Mouse (Mus musculus) adrenal gland, adult 2 months (tissue): ENCODE data around the gene Fyttd1. TPM values are rescaled to one million over a fixed set of nuclear protein-coding genes. Genes with fewer than 3 reads are reported as not detected.

ENCODE experiments used
- DNase-seq: peaks from one replicate; pipeline ENCODE4 v3.0.0; 2021
- polyA plus RNA-seq: library from polyadenylated mRNA; depleted of rRNA; stranded (reverse); fragments of >200 nt; gene quantifications from 2 replicates; pipeline ENCODE4 v1.2.3, GENCODE M21; 2012; rRNA removed
- total RNA-seq, 2 experiments: library from RNA; stranded (reverse); gene quantifications; 2 replicates each; pipeline ENCODE4 v1.2.3; 2021

Fyttd1 gene
- total and polyA plus RNA-seq, 3 experiments, result 2.7 to 133 (median 102) TPM

DNA sequence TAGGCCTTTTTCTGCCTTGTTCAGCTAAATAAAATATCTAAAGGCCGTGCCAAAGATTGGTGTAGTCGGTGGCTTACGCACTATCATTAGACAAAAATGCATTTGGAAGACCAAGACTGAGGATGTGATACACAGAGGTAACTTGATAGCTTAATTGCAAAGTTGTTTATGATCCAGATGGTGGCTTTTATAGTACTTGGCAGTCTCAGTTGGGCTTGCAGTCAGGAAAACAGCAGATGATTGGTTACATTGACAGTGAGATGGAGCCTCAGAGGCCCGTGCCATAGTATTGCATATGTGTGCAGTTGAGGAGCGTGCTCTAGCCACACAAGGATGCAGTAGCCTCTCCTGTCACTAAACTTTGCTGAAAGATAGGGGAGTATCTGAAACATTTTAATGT lies 65.4 kb downstream of the Fyttd1 start:
- no peak for DNase-seq

DNA sequence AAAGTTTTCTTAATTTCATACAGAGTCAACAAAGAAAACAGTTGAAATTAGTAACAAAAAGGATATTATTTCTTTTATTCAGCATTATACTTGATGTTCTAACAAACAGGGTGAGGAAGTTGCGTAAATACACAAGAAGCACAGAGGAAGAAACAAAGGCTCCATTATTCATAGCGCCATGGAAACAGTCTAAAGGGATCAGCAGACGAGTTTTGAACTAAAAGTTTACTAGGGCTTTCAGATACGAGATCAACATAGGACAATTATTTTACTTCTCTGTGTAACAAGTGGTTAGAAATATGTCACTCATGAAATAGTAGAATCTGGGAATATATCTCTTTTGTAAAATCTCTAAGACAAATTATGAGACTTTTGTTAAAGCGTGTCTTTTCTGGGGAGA lies 68.1 kb downstream of the Fyttd1 start:
- no peak for DNase-seq

DNA sequence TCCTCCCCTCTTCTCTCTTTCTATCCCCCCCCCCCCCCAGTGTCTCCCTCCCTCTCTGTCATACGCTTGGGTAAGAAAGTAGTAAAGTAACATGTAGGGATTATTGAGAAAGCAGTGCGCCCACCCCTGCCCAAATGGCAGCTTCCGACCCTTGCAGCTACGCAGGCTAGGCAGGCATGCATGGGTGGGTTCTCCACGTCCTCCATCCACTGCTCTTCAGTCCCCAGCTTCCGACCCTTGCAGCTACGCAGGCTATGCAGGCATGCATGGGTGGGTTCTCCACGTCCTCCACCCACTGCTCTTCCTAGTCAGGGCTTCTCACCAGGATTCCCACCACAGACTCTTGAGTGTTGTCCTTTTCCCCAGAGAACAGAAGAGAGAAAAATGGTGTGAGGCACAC lies 70.7 kb downstream of the Fyttd1 start:
- no peak for DNase-seq

DNA sequence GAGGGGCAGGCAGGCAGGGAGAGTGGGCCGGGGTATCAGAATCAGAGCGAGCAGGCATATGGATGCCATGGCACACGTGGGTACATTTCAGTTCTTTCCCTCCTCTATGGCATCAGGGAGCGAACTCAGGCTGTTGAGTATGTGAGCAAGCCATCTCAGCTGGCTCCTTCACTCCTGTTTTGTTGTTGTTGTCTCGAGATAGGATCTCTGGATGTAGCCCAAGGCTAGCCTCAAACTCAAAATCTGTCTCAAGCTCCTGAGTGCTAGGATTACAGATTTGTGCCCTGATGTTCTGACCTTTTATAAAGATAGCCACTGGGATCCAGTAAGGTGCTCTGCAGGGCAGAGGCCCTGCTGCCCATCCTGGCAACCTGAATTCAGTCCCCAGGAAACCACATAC lies 71.4 kb downstream of the Fyttd1 start:
- no peak for DNase-seq

DNA sequence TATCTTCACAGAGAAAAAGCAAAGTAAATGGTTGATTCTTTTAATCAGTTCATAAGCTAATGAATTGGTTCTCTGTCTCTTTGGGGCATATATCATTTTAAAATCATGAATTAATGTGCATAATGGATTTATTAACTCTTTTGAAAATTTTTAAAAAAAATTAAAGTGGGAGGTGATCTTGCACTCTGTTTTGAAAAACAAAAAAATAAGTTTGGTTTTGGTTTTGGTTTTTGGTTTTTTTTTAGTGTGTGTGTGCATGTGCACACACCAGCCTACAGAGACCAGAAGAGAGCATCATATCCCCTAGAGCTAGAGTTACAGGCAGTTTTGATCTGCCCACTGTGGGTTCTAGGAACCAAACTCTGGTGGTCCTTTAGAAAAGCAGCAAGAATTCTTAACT lies 72.0 kb downstream of the Fyttd1 start:
- DNase-seq, result no peak

DNA sequence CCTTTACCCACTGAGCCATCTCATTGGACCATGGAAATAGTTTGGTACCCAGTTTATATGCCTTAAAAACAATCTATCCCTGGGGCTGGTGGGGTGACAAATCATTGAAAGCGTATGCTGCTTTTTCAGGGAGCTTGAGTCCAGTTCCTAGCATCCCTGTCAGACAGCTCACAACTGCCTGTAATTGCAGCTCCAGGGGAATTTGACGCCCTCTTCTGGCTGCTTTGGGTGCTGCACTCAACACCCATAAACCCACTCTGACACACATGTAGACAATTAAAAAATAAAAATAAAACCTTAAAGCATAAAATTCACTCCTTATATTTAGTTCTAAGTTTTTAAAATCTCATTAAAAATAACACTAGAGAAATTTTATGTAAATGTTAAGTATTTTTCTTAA lies 73.8 kb downstream of the Fyttd1 start:
- no peak for DNase-seq

DNA sequence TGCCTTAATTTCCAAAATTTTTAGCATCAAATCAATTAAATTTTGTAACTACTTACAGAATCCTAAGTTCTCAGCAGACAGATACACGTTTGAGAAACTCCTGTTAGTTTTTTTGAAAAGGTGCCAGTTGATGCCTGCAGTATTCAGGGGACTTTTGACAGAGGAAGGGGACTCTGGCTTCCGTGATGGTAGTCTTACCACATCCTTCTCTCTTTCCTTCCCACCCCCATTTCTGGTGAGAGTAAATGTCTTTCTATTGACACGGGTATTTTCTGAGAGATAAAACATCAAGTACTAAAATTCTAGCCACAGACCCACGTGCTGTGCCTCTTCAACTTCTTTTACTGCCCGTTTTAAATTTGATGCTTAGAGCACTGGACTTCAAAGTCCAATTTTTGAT lies 76.5 kb downstream of the Fyttd1 start:
- DNase-seq, result no peak

DNA sequence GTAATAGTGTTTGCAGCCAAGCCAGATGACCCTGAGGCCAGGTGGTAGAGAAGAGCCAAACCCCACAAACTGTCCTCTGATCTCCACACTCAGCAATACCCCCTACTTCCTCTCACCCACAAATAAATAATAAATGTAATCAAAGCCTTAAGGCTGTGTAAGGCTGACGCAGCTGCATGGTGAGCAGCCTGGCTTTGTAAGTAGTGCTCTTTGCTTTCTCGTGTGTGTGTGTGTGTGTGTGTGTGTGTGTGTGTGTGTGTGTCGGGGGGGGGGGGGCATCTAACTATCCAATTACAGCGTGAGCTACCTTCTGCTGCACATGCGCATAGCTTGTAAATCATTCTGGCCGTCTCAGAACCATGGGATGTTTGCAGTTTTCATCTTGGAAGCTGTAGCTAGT lies 77.0 kb downstream of the Fyttd1 start:
- no peak for DNase-seq

DNA sequence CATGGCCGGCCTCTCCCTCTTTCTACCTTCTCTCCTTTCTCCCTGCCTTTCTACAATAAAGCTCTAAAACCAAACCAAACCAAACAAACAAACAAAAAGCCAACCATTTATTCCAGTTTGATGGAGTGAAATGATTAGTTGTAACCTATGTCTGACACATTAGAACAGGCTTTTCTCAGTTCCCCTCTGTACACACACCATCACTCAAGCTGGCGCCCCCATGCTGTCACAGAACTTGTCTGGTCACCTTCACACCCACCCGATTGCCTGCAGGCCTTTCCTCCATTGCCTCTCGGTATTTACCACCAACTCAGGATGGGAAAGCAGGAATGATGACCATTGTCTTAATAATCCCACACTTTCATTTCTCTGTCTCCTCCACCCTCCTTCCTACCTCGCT lies 79.6 kb downstream of the Fyttd1 start:
- DNase-seq, result no peak

Other genes with a start within 250 kb of the Fyttd1 start
- 10 to 100 TPM; 26.5 to 47.4 TPM for gene Tnk2, start 233.6 kb upstream of the Fyttd1 start, total RNA-seq
- 100 and 110 TPM in 2 replicates for gene Tnk2, start 233.6 kb upstream of the Fyttd1 start, polyA plus RNA-seq
- not detected for gene Muc4, start 141.6 kb upstream of the Fyttd1 start, total RNA-seq
- gene Muc4, start 141.6 kb upstream of the Fyttd1 start, polyA plus RNA-seq, result not detected in 2 replicates
- gene Muc20, start 80.1 kb upstream of the Fyttd1 start, total RNA-seq, result under 1 TPM; 0.20 to 0.24 TPM
- gene Muc20, start 80.1 kb upstream of the Fyttd1 start, polyA plus RNA-seq, result not detected in 2 replicates
- not detected for gene Smbd1, start 67.0 kb upstream of the Fyttd1 start, total RNA-seq
- gene Smbd1, start 67.0 kb upstream of the Fyttd1 start, polyA plus RNA-seq, result not detected in 2 replicates
- gene Rubcn, start 266 bp downstream of the Fyttd1 start, total RNA-seq, result 10 to 100 TPM; 23.7 to 32.4 TPM
- gene Rubcn, start 266 bp downstream of the Fyttd1 start, polyA plus RNA-seq, result 31.1 TPM in 2 replicates
- gene Lrch3, start 36.6 kb downstream of the Fyttd1 start, total RNA-seq, result 10 to 100 TPM; 31.3 to 37.6 TPM
- 14.9 and 17.8 TPM in 2 replicates for gene Lrch3, start 36.6 kb downstream of the Fyttd1 start, polyA plus RNA-seq
- 1 to 10 TPM; 1.8 to 2.0 TPM for gene Iqcg, start 178.7 kb downstream of the Fyttd1 start, total RNA-seq
- gene Iqcg, start 178.7 kb downstream of the Fyttd1 start, polyA plus RNA-seq, result 0.01 and 0.06 TPM in 2 replicates
- 100 to 1,000 TPM; 378 to 722 TPM for gene Rpl35a, start 179.0 kb downstream of the Fyttd1 start, total RNA-seq
- gene Rpl35a, start 179.0 kb downstream of the Fyttd1 start, polyA plus RNA-seq, result 23.8 and 26.0 TPM in 2 replicates
- 10 to 100 TPM; 16.5 to 17.2 TPM for gene Lmln, start 185.0 kb downstream of the Fyttd1 start, total RNA-seq
- gene Lmln, start 185.0 kb downstream of the Fyttd1 start, polyA plus RNA-seq, result 5.5 and 9.6 TPM in 2 replicates